Mouse (Mus musculus) frontal cortex, postnatal 36 days (tissue): ENCODE results near the gene Klf9.
A peak's percentile ranks its signal among the peaks of the same experiment; 100 is the strongest.
"Not testable (repeated sequence)": the region's sequence is repeated elsewhere in the genome, so short reads cannot be mapped to it uniquely, and the experiment has no call there.

Experiments
- DNase-seq, 2 experiments: peaks; one replicate each; pipeline ENCODE4 v3.0.0; 2022; ENCODE audit warnings: low spot score in 2 of 2

The Klf9 gene

DNA sequence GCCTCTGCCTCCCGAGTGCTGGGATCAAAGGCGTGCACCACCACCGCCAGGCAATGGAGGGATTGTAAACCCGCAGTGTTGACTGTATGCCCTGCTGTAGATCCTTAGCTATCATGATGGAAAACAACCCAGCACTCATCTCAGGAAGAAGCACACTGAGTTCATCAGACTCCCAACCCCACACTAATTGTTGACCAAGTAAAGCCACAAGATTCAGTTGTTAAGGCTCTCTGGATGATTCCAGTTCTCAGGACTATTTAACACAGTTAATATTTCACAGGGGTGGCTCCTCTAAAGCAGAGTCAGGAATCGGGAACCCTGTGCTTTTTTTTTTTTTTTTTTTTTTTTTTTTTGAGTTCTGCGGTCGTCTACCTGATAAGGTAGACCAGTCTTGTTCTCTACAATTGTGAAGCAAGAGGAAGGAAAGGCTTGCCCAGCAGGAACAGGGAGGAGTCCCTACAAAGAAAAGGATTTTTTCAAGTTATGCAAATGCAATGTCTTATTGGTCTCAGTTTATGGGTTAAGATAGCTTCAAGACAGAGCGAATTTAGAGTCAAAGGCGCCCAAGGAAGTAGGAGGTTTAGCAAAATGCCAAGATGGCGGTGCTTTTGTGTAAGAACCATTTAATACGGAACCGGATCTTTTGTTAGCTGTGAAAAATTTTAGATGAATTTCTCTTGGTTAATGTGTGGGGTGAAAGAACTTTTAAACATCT, 1.1 kb upstream of the Klf9 start:
- DNase-seq, result no peak

DNA sequence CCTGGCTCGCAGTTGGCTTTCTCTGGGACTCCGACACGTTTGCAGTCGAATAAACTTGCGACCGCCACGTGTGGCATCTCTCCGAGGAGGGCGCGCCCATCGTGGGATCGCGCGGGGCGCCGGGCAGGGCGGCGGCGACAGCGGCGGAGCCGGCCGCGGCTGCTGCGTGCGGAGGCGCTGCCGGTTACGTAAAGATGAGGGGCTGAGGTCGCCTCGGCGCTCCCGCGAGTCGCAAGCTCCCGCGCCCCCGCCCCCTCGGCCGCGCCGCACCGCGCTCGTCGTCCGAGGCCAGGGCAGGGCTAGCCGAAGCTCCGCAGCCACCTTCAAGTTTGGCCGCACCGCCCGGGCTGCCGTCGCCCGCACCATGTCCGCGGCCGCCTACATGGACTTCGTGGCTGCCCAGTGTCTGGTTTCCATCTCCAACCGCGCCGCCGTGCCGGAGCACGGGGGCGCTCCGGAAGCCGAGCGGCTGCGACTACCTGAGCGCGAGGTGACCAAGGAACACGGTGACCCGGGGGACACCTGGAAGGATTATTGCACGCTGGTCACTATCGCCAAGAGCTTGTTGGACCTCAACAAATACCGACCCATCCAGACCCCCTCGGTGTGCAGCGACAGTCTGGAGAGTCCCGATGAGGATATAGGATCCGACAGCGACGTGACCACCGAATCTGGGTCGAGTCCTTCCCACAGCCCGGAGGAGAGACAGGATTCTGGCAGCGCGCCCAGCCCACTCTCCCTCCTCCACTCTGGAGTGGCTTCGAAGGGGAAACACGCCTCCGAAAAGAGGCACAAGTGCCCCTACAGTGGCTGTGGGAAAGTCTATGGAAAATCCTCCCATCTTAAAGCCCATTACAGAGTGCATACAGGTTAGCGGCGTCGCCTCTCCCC, 610 bp downstream of the Klf9 start:
- peak; percentile 72 to 76 for DNase-seq

DNA sequence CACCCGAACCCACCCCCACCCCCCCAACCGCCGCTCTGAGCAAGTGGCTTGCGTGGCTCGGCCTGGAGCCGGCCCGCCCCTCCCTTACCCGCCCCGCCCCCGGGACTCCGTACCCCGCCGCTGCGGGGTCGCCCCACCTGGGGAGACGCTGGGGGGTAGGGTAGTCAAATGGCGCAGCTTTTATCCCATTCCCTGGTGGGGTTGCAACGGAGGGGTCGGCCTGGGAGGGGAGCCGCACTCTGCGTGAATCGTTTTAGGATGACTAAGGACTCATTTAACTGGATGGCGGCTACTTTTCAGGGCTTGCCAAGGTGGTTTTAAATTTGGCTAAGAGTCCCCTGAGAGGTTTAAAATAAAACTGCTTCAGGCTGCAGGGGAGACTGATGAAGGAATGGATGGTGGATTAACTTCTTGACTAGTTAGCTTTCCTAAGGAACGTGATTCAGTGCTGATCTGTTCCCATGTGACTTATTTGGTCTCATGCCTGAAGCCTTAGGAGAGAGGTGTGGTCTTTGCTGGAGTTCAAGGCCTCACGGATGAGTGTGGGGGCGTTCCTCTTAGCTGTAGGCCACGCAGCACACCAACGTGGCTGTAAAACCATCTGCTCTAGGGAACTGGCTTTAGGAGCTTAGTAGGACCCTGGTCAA, 1.5 kb downstream of the Klf9 start:
- DNase-seq, result no peak

DNA sequence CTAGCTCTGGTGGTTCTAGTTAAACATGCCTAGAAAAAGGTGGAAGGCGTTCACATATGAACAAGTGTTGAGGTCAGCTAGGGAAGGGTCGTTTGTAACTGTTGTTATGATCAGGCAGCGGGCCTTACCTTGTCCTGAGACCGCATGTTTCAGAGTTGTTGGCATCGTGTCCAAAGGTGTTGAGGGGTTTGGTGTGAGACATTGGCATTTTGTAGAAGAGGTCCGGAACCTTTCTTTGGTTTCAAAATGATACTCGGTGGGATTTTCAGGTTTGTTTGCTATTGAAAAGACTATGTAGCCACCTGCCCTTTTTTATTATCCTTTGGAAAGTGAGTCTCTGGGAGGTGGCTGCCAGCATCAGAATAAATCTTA, 2.0 kb downstream of the Klf9 start:
- DNase-seq, result no peak

DNA sequence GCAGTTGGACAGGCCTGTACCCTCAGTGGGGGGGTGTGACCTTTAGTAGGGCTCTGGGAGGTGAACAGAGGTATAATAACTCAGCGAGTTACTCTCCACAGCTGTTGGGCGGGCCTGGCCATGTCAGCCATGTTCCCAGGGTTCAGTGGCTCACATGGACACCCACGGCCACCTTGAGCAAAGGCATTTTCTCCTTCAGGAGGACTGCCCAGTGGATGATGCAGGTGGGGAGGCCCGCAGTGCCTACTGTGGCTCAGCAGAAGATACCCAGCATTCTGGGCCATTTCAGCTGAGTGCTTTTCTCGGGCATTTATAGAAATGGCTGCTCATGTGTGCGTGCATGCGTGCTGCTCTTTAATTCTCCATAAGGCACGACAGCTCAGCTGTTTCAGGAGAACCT, 2.5 kb downstream of the Klf9 start:
- no peak for DNase-seq

DNA sequence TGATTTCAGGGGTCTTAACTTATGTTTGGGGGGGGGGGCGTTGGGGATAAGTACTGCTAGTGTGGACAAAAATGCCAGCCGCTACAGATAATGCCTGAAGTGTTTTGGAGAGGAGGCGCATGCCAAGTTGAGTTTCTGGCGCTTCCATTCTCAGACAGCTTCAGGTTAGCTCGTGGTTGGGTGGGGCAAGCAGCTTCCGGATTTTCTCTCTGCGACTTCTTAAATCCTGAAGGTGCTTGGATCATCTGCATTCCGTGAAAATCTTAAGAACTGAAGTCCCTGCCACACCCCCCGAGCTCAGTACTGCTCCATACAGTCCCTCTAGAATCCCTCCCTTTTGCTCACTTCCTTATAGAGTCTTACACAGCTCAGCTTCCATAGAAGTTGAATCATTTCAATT, 3.0 kb downstream of the Klf9 start:
- no peak for DNase-seq

DNA sequence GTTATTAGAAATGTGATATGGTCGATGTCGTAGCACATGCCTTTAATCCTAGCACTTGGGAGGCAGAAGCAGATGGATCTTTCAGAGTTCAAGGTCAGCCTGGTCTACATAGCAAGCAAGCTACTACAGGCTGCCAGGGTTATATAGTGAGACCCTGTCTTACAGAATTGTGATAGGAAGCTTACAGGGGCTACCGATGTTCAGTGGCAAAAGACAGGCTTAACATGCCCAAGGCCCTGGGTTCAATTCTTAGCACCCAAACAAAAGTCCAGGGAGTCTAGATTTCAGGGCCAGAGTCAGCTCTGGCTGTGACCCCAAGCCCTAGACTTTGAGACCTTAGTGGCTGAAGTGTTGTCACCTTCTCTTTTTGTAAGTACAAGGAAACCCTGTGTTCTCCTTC, 4.1 kb downstream of the Klf9 start:
- DNase-seq, result no peak

DNA sequence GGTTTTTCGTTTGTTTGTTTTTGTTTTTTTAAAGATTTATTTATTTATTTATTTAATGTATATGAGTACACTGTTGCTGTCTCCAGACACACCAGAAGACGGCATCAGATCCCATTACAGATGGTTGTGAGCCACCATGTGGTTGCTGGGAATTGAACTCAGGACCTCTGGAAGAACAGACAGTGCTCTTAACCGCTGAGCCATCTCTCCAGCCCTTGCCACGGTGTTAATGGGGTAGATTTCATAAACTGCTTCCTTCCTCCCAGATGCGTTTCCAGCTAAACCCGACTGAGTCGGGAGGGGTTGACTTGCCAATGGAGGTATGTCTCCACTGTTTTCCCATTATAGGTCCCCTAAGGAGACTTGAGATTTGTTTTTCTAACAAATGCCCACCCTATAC, 4.5 kb downstream of the Klf9 start:
- not testable (repeated sequence) for DNase-seq

DNA sequence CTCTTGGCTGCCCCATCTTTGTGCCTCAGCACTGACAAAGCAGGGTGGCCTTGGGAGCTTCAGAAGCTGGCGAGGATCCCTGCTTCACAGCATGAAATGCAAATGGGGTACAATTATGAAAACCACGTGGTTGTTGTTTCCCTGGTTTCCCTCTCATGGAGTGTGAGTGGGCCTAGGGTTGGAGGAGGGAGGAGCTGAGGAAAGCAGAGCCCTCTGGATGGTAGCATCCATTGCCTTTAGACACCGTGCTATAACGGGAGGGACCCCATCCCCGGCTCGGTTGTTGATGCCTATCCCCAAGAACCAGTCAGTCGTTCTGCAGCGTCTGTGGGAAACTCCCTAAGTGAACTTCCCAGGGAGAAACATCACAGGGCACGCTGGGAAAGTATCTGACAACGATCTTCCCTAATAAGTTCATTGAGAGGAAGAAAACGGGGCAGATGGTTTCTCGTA, 5.4 kb downstream of the Klf9 start:
- peak; percentile 75 to 82 for DNase-seq

DNA sequence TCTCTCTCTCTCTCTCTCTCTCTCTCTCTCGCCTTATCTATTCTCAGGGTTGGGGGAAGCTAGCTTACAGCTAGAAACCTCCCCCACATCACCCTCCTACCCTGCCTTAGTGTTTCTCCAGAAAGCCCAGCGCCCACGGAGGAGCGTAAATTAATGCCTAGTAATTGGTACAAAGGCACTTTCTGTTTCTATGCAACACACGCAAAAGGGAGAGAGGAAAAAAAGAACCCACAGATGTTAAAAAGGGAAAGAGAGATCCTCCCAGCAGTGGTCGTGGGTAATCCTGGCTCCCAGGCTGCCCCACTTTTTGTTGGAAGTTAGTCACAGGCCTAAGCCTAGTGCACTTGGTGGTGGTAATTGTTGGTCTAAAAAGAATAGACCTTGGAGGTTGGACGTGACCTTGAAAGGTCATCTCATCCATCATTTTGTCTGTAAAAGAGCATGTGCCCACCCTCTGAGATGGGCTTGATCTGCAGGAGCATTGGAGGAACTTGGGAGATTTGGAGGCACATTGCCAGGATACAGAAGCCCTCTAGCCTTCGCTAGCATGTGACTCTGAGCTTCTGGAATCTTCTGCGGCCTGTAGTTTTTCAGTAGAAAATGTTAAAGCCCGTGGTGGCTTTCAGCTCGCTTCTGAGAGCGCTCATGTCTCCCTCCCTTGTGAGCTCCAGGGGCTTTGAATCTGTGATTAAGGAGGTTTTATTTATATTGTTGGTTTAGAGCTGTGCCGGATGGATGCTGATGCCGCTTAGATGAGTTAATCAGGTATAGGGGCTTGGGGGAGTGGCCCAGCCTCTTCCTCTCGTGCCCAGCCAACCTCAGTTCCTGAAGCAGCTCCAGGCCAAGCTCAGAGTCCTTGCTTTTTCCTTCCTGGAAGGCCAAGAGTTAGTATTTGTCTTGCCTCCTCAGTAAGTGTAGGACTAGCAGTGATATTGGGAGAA, 6.3 kb downstream of the Klf9 start:
- peak; percentile 57 to 66 for DNase-seq

DNA sequence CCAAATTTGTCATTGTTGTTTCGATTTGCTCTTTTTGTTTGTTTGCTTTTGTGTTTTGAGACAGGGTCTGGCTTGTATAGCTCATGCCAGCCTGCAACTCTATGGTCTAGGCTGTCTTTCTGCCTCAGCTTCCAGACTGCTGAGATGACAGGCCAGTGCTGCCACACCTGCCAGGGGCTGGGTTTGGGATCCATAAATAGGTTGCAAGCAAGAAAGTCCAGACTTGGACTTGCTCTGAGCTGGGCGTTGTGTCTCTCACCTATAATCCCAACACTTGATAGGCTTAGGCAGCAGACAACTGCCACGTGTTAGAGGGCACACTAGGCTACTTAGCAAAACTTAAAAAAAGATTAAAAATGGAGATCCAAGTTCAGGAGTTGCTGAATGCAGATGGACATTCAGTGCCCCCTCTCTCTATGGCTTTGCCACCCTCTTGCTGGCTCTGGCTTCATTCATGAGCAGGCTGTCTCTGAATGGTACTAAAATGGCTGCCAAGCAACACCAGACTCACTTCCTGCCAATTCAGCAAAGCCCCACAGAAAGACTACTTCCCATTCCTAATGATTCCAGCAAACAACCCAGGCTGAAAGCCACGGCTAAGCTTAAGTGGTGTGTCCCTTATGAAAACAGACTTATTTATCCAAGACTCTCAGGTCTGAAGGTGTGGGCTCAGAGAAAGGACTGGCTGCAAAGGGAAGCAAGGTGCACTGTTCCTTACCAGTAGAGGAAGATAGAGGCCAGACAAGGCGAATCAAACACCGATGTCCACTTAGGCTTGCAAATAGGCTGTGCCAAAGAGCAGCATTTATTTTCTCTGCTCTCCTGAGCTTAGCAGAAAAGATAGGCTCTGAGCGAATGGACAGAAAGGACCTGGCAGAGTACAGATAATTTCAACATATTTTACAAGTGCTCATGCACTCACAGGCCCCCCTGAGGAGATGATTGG, 8.7 kb downstream of the Klf9 start:
- DNase-seq, result no peak

DNA sequence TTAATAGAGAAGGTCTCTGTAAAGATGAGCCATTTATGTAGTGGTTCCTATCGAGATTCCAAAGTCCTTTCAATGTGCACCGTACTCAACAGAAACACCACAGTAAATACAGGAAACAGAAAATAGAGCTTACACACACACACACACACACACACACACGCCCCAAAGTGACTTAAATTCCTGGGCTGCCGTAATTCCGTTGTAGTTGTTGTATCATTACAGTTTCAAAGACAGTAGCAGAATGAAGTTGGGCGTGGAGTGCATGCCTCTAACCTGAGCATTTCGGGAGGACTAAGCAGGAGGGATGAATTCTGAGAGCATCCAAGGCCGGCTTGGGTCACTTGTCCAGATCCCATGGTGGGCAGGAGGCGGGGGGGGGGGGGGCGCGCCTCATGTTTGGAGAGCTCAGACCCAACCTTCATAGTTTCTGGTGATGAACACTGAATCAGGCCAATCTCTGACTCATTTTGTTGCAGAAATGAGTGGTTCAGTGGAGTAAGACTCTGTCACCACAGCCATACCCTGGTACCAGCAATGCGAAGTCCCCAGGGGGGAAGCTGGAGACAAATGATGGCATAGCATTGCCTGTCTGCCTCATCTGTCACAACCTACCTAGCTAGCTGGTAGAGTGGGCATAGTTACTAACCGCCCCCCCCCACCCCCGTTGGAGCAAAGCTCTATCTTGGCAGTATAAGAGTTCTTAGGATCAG, 9.7 kb downstream of the Klf9 start:
- no peak for DNase-seq

DNA sequence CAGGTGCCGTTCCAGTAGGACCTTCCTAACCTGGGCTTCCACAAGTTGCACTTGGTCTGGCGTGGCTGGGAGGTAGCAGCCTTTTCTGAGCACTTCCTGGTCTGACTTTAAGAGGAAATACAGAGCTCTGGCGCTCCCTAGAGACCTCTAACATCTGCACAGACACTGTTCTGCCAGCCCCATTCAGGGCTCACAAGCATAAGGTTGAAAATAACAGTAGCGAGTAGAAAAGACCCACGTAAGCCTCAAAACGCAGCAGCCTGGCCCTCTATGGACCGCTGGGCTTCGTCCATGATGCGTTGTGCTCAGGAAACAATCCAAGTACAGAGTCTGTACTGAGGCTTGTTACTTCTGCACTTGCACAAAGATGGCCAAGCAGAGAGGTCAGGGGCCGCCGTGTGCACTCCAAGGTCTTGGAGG, 10.6 kb downstream of the Klf9 start:
- no peak for DNase-seq

DNA sequence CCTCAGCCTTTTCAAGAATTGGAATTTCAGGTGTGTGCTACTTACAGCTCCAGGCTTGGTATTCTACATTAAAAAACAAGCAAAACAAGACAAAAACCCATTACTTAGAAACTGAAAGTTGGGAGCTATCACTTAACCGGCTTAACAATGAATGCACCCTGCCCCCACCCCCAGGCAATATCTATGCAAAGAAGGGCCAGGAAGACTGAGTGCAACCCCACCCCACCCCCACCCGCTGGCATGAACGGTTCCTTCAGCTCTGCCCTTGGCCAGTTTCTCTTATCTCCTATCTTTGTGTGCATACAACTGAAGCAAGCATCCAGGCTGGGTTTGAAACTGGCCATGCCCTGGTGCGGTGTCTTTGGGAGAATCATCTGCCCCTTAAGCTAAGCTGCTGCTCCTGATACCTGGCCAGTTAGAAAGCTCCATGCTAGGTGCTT, 11.2 kb downstream of the Klf9 start:
- no peak for DNase-seq

DNA sequence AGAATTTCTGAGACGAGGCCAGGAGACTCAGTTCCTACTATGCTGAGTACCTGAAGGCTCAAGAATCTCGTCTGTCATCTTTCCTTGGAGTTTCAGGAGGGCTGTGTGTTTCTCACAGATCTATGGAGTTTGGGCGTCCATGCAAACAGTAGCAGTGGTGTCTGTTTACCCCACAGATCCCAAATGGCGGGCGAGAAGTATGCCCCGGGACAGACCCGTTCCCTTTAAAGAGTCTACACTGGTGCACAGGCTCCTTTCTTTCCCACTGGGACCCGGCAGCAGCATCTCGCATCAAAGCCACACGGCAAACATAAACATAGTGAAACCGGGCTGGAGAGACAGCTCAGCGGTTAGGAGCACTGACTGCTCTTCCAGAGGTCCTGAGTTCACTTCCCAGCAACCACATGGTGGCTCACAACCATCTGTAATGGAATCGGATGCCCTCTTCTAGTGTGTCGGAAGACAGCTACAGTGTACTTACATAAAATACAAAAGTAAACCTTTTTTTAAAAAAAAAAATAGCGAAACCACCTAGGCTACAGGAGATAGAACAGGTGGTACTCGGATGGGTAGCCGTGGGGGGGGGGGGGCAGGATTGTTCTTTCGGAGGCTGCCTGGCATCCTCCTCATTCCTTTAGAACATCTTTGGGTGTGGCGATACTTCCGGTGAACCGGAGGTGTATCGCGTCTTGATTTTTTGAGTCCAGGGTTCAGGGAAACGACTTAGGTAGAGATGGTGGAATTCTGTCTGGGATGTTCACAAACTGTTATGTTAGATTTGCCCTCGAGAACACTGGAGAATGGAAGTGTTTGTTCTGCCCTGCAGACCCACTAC, 12.0 kb downstream of the Klf9 start:
- no peak for DNase-seq

DNA sequence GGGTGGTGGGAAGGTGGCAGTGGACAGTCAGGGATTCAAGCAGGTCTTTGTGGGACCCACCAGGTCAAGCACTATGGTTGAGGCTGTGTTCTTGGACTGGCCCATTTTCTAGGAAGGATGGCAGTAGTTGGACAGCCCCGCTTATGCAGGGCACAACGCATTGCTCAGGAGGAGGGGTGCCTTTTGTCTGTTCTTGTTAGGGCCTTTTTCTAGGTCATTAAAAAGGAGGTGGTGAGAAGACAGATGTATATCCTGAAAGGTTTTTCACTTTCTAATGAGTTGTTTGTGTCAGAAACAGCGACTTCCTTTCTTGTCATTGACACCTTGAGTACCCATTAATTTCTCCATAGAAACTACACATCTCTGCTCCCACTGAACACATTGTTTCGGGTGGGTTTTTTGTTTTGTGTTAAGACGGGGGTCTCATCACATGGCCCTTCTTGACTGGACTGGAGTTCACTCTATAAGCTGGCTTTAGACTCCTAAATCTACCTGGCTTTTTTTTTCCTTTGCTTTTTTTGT, 12.6 kb downstream of the Klf9 start:
- DNase-seq, result no peak

DNA sequence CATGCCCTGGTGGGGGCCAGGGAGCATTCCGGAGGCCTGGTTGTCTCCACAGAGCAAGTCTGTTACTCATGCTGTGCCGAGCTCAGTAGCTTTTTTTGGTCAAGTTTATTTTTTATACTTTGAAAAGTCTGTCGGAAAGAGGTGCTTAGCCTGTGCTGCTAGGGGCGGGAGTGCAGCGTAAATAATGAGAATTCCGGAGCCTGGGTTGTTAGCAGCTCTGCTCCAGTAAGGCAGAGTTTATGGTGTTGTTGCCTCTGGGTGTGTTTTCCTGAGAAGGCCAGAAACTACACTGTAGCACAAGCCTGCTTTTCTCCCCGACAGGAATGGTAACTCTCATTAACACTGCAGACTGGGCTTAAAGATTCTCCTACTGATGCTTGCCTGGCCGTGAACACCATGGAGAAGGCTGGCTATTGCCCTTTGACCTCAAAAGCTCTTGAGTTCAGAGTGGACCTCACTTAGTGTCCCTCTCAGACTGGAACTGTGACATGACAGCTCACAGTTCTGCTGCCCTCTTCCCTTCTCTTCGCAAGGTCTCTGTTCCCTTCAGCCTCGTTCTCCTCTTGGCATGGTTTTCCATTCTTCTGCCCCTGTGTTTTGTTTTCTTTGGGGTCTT, 18.9 kb downstream of the Klf9 start:
- no peak for DNase-seq

DNA sequence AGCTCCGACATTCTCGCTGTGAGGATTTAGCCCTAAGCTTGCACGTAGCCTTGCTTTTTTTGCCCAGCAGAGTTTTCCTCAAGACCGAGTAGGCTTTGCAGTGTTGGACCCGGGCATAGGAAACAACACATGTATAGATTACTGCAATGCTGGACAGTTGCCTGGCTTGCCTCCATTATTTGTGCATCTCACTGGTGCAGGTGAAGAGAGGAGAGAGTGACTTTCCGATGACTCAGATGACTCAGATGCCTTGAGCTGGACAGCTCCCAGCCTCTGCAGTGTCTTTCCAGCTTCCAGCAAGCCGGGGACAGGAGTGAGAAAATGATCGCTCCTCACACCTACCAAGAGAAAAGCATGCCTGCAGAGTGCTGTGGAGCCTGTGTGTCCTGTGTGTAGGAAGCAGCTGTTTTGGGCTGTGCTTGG, 21.4 kb downstream of the Klf9 start:
- peak; percentile 60 to 75 for DNase-seq
